Mouse (Mus musculus): ENCODE results near the gene Creb5.

The Creb5 gene

DNA sequence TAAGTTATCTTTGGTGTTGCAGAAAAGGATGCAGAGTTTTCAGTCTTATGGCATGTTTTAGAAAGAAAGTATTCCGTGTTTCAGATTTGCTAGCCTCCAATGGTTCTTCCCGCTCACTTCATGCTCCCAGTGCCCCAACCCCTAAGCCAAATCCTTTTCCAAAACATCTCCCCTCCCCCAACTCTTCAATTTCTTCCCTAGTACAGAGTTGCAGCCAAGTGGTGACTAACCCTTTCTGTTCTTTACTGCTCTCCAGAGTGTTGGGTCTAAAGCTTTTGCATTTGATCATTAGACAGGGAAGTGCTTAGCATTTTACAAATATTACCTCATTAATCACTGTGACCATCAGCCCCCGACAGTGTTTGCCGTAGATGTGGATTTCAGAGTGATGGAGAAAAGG, 142.8 kb downstream of the Creb5 start:
- no peak for DNase-seq (ENCODE audit: low spot score)

DNA sequence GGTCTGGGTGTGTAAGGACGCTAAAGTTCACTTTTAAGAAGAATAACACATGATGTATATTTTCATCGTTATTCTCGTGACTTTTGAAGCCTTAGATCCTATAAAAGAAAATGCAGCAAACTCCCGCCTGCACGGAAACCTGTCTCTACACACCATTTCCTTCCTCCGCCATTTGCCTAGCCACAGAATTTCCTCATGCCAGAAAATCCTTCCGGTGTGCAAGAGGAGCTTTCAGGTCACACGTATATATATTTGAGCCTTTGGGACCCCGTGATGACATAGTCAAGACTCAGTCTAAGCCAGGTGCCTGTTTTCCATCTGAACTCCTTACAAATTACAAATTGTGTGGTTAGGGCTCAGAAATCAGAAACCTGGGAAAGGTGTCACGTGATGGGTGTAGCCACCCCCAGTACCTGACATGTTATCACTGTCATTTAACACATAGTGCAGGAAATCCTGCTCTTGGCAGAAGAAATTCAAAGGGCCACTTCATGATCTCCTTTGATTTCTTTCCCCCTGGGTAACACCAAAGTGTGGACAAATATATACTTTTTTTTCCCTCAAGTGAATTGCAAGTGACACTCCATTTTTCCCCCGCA, 158.9 kb downstream of the Creb5 start:
- no peak for DNase-seq (ENCODE audit: low spot score)

DNA sequence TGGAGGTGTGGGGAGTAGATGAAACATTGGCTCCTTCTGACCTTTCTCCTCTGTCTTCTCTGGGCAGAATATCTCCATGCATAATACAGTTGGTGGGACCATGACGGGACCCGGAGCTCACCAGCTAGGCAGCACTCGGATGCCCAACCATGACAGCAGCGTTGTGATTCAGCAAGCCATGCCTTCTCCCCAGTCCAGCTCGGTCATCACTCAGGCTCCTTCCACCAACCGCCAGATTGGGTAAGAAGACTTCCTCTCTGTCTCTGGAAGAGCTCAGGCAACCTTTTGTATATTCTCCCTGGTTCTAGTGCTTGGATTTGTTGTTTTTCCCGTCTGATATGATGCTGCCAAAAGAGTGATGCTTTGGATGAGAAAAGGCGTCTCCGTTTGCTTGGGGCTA, 160.4 kb downstream of the Creb5 start:
- no peak for DNase-seq (ENCODE audit: low spot score)

DNA sequence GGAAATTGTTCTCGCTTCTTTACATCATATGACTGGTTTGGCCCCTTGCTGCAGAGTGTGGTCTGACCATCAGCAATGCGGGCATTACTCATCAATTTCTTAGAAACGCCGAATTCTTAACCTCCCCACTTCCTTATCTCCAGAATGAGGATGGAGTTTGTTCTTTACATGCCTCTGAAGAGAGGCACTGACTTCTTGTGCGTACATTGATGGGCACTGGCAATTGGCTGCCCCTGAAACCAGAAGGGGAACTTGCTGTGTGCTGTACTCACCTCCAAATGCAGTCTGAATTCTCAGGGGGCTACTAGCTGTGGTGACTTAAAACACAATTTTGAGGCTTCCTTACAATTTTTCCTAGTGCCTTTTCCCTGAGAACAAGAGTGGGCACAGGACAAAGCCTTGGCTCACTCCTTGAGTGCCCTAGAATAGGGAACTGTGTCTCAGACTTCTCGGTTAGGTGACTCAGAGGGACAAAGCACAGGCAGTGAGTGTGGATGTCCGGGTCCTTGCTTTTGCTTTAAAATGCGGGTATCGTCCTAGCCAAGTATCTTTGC, 161.3 kb downstream of the Creb5 start:
- no peak for DNase-seq (ENCODE audit: low spot score)

DNA sequence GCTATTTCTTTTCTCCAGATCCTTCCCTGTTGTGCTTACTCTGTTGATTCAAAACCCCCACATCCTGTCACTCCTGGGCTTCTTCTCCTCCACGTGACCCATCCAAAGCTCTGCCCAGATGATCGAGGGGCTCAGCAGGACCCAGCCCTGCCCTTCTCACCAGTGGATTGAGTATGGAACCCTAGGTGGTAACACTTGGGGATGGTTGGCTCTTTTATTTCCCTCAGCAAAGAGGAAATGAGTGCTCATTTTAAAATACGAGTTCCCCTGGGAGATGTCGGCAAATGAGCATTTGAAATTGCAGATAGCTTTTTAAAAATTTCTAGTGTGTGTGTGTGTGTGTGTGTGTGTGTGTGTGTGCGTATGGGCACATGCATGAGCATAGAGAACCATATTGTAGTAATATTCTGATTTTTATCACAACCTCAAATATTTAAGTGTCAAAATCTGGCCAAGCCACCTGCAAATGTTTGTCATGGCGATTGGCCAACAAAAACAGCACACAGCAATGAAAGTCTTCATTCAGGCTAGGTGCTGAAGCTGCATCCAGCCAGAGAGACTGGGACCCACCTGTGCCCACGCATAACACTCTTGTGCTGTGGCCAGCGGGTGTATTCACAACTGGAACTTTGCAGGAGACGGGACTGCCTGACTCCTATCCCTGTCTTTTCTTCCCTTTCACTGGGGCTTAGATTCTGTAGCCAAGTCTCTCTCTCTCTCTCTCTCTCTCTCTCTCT, 162.5 kb downstream of the Creb5 start:
- DNase-seq (ENCODE audit: low spot score) = no peak

DNA sequence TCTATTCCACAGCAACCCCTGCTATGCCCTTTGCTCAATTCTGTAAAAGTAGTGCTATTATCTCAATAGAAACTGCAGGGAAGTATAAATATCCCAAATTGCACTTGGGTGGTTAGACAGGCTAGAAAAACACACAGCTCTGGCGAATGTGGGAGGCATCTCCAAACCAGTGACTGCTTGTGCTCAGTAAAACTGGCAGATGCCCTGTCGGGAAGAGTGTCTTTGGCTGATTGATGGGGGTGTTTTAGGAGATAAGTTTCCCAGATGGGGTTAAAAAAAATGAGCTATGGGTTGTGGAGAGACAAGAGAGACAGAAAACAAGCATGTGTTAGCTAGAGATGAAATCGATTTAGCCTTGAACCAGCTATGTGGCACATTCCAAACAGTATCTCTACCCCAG, 163.4 kb downstream of the Creb5 start:
- no peak for DNase-seq (ENCODE audit: low spot score)

DNA sequence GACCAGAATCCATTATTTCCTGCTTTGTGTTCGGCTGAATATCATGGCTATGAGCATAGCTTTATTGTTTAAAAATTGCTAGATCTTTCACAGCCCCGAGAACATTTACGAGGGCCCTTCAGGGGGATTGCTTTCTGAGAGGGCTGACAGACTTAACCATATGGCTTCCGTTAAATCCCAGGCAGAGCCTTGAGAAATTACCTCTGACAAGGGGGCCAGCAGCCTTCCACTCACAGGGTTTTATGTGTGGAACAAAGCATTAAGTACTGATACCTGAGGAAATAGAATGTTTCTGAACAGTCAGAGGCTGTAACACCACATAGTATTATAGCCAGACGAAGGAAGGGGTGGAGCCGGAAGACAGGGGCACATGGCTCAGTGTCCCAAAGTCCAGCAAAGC, 165.2 kb downstream of the Creb5 start:
- no peak for DNase-seq (ENCODE audit: low spot score)

DNA sequence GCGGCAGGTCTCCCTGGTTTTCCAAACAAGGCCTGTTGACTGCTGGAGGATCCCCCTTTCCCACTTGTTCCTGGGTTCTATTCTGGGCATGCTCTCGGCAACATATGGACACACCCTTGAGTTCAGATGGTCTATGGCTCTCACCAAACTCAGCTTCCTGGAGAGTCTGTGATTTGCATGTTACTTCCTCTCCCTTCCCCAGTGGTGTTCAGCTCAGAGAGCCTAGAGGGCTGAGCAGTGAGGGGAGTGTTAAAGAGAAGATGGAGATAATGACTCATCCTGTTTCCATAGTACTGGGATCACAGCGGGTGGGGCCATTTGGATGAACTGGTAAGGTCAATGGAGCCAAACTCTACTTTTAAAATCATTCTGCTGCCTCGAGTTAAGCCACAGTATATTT, 168.4 kb downstream of the Creb5 start:
- no peak for DNase-seq (ENCODE audit: low spot score)

DNA sequence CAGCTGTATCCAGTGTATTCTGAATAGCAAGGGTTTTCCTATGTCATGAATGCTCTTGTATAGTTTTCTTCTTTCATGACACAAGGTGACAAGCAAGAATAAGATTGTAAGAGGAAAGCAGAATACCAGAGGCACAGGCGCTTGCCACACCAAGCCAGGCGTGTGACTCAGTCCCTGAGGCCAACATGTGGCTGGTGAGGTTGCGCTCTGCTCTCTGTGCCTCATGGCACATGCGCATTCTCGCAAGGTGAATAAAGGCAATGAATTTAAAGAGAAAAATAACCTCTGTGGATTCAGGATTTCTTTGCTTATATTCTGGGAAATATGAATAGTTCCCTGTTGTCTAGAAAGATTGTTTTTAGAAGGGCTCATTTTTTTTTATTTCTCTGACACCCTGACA, 169.0 kb downstream of the Creb5 start:
- DNase-seq (ENCODE audit: low spot score) = no peak

DNA sequence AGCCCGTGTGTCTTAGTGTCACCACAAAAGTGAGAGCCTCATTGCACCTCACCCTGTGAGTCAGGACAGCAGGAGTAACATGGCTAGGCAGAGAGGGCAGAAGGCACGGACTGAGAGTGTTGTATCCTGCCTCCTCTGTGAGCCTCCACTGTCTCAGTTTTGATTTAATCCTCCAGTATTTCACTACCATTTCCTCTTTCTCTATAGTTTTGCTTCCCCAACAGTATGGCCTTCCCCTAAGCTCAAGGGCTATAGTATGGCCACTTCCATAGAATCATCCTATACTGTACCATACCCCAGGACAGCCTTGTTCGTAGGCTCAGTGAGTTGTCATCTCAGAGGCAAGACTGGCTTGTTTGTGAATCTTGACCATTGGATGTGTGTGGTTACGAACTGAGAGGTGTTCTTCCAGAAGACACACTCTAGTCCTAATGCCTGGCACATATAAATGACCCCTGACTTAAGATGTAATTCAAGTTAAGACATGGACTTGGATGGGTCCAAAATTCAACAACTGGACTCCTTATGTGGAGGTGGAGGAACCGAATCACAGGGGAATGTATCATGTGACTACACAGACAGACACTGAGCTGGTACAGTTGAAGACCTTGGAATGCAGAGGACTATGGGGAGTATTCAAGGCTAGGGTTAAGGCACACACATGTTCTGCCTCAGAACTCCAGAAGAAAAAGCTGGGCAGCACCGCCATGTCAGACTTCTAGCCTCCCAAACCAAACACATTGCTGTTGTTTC, 173.1 kb downstream of the Creb5 start:
- no peak for DNase-seq (ENCODE audit: low spot score)

DNA sequence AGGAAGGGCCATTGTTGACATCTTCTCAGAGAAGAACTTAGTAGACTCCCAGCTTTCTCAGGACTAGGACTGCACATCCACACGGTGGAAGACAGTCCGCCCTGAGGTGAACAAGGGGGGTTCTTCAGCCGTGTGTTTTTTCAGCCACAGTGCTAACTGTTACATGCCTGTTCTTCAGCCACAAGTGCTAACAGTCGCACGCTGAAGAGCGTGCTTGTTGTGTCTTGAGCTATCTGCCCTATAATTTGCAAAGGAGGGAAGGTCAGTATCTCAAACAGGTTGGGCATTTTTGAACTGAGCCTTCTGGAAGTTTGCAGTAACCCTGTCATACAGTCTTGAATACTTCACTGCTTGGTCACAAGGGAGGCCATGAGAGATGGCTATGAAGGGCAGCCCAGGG, 174.0 kb downstream of the Creb5 start:
- no peak for DNase-seq (ENCODE audit: low spot score)

DNA sequence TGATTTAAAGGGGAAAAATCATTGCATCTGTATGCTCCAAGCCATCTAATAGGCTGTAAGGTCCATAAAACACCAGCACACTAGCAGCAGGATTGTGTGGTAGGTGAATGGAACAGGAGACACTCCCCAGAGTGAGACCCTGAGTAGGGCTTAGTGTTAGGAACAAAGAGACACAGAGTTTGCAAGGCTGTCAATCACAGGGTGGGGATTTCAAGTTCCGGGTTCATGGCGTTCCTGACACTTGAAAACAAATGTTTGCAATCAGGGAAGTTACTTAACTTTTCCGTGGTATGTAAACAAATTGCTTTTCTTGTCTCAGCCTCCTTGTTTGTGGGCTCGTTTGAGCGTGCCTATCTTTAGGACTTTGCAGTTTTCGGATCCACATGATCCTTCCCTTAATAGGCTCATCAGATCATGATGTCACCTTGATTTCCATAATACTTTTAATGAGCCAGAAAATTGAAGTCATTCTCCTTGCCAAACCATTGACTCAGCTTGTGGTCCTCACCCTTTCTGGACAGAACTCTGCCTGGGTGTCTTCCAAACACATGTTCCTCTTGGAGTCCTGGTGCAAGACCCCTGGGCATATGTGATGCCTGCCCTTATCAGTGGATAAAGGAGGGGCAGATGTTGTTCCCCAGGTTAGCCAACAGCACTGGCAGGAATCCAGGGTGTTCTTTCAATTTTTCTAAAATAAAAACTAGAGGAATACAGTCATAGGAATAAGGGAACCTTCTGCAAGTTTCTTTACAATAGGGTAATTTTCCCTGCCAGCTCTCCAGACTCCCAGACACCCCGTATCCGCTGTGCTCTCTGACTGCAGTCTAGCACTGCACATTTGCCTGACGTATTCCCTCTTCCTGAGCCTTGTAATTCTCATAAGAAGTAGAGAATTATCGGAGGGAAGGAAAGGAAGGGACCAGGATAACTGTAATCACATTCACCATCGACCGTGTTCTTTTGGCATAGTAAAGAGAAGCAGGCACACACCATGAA, 175.0 kb downstream of the Creb5 start:
- no peak for DNase-seq (ENCODE audit: low spot score)

DNA sequence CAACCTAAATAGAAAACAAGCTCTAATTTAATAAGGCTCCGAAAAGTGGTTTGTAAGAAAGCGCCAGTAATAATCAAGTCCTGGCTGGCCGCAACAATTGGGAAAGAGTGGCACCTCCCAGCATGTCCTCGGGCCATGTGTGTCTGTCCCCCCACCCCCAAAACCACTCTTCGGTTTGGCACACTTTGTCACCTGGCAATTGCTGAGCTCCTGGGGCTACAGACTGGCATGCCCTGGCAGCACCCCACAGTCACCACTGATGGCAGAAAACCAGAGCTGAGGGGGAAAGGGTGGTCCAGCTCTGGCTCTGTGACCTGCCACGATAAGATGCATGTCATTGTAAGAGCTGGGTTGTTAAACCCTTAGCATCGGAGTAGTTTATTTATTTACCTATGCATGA, 175.7 kb downstream of the Creb5 start:
- no peak for DNase-seq (ENCODE audit: low spot score)

DNA sequence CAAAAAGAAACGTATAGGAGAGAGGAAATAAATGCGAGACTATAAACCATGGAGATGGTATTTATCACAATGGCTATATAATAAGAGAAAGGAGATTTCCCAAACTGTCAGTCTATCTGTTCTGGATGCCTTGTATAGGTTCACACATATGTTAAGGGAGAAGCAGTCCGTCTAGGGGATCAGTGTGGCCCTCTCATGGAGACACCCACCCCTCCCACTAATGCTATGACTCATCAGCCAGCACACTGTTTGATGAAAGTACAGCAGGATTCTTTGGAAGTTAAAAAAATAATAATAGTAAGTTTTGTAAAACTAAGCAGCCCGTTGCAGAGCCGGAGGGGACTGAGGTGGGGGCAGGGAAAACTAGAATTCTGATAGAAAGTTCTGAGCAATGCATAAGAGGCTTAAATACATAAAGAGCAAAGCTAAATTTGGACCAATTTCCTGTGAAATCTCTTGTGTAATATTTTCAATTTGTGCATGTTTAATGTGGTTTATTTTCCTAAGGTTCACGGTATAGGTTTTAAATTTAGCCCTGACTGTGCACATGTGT, 176.3 kb downstream of the Creb5 start:
- no peak for DNase-seq (ENCODE audit: low spot score)

DNA sequence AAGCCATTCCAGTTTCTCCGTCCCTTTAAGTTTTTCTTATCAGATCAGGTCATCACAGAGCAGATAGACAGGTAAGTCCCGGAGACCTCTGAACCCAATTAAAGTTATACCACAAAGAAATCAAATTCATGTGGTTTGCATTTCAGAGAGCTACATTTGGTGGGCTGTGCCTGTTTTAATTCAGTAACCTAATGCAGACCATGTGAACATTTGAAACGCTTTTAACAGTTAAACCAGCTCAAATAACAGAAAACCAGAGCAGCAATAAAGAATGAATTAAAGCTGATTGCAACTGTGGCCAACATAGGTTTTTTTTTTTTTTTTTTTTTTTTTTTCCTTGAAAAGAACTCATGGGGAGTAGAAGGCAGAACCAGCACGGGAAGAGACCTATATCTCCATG, 182.1 kb downstream of the Creb5 start:
- no peak for DNase-seq (ENCODE audit: low spot score)

DNA sequence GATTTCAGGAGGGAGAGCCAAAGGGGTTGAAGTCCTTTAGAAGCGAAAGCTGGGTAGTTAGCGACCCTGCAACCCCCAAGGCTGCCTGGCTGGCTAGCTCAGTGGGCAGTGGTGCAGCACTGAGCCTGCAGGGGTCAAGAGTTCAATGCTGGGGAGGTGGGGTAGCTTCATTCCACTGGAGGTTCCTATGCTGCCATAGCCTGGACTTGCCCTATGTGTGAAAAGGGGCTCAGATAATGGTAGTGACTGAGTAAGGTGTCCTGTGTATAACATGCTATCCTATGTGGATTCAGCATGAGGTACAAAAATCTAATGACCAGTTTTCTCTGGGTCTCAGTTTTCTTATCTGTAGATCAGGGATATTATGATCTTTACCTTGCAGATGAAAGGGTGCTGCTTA, 182.6 kb downstream of the Creb5 start:
- DNase-seq (ENCODE audit: low spot score) = no peak

DNA sequence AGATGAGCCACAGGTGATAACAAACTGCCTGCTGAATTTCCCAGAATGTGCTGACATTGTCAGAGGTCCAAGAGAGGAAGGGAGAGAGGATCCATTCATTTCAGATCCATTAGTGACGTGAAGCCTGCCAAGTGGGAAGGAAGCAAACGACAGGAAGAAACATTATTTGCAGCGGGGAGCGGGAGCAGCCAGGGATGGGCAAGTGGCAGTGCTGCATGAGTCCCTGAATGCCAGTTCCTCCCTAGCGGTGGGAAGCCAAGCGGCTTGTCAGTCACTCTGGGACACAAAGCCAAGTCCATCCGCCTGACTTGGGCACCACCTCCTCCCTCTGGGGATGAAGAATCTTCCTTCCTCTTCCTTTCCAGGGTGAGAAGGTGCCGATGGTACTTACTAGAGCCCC, 183.5 kb downstream of the Creb5 start:
- DNase-seq (ENCODE audit: low spot score) = no peak

DNA sequence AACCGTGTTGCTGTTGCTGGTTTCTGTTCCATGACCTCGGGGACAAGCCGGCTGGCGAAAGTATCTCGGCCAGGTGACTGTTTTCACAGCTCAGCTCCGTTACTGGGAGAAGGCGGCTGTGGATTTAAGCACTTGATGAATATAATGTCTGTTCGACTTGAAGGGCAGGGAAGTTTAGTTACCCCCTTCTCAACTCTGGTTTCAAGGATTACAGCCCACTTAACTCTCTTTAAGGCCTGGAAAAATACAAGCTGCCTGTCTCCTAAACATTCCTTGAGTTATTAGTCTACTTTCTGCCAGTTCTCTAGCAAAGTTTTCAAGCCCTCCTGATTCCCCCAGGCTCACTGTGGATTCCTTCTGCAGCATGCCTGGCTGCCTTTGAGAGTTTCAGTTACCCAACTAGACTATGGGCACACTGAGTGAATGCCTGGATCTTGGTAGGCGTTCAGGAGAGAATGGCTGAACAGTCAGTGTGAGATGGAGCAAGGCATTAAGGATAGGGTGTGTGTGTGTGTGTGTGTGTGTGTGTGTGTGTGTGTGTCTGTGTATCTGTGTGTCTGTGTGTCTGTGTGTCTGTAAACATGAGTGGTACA, 184.0 kb downstream of the Creb5 start:
- DNase-seq (ENCODE audit: low spot score) = no peak

DNA sequence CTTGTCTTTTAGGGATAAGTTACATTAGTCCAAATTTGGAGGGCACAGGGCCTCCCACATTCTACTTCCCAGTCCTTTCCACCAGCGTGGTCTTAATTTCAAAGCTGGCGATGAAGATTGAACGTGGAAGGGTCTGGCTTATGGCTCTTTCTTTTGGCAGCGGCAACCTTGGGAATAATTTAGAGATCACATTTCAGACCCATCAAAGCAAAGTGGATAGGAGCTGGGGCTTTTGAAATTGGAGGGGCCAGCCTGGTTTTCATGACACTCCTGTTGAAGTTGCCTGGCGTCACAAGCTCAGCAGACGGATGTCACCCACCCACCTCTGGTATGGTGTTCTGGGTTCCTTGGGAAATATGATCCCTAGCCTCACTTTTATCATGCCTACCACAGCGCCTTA, 185.7 kb downstream of the Creb5 start:
- no peak for DNase-seq (ENCODE audit: low spot score)

DNA sequence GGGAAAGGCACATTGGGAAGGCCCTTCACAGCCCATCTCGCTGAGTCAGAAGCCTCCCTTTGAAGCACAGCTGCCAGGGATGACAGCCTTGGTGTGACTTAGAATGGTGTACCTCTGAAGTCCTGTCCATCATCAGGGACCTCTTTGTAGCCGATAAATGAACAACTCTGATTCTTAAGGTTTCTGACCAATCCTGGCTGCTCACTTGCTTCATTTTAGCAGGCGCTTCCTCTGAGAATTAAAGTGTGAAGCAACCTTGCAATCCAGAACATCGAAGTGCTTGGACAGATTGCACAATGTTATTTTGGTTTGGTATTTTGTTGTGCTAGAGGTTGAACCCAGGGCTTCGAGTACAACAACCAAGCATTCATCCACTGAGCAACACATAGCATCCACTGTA, 190.4 kb downstream of the Creb5 start:
- no peak for DNase-seq (ENCODE audit: low spot score)

DNA sequence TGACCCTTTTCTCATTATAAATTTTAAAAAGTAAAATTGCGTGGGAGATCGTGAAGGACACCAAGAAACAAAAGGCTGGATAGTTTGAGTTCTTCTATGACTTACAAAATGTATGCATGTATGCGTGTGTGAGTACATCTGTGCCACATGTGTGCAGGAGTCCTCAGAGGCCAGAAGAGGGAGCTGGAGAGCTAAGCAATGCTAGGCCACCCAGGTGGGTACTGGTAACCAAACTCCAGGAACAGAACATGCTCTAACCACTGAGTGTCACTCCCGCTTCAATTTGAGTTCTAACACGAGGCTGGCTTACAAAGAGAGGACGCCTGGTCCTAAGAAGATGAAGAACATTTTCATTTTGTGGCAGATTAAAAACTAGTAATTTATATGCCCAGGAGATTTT, 203.8 kb downstream of the Creb5 start:
- no peak for DNase-seq (ENCODE audit: low spot score)
